26 mouse cellular contexts compared by ENCODE assay signal in the genomic region with DNA sequence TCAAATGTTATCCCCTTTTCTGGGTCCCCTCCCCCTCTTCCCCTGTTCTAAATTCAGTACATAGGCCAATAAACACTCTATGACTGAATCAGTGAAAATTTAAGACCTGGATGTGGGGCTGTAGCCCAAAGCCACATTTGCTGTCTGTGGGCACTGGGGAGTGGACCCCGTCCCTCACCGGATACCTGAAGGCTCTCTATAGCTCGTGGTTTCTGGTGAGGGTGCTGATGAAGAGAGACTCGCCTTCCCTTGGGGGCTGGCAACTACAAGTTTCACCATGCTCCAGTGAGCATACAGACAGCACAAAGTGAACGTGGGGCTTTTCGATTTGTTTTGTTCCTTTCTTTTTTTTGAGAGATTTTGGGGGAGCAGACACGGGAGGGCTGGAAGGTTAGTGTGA.
"Had no signal": no experiment of that assay in that cellular context is flagged by ENCODE, and none has a peak within 500 bp of the region (broad histone marks: within the 10 kb centered on the region; RNA-seq: fewer than 3 reads in every experiment).

No protein-coding gene starts in this region.

- H3K9me3 ChIP-seq: heart, embryonic 10.5 days; heart, embryonic 12.5 days; hindbrain, embryonic 13.5 days; hindbrain, embryonic 15.5 days; kidney, embryonic 15.5 days; limb, embryonic 10.5 days; limb, embryonic 12.5 days; liver, embryonic 13.5 days; liver, embryonic 15.5 days had no signal

- DNase-seq: gastrocnemius, adult 2 months; gastrocnemius, postnatal 10 days; gastrocnemius, postnatal 25 days; heart, adult 18-20 months; heart, postnatal 10 days; kidney, adult 11 months; kidney, adult 2 months; kidney, adult 9 months; kidney, postnatal 14 days; kidney, postnatal 36 days; layer of hippocampus, adult 9-11 months; liver; liver, embryonic 13.5 days had no signal

- H3K9ac ChIP-seq: heart, embryonic 12.5 days; hindbrain, embryonic 13.5 days; hindbrain, embryonic 15.5 days; kidney, embryonic 15.5 days; limb, embryonic 12.5 days; liver, embryonic 13.5 days; liver, embryonic 15.5 days had no signal

- ATAC-seq: hindbrain, postnatal 0 days; intestine, embryonic 16.5 days had no signal

- H3K4me1 ChIP-seq: heart, embryonic 10.5 days; heart, embryonic 12.5 days; hindbrain, embryonic 13.5 days; hindbrain, embryonic 15.5 days; kidney, embryonic 15.5 days; limb, embryonic 10.5 days; liver, embryonic 13.5 days; liver, embryonic 15.5 days had no signal

- H3K36me3 ChIP-seq: heart, embryonic 10.5 days; heart, embryonic 12.5 days; hindbrain, embryonic 13.5 days; hindbrain, embryonic 15.5 days; kidney, embryonic 15.5 days; limb, embryonic 10.5 days; limb, embryonic 12.5 days; liver, embryonic 13.5 days; liver, embryonic 15.5 days had no signal

- H3K4me2 ChIP-seq: heart, embryonic 12.5 days; hindbrain, embryonic 13.5 days; hindbrain, embryonic 15.5 days; kidney, embryonic 15.5 days; limb, embryonic 12.5 days; liver, embryonic 11.5 days; liver, embryonic 13.5 days; liver, embryonic 15.5 days had no signal

- H3K27me3 ChIP-seq: heart, embryonic 12.5 days; hindbrain, embryonic 13.5 days; hindbrain, embryonic 15.5 days; kidney, embryonic 15.5 days; limb, embryonic 12.5 days; liver, embryonic 13.5 days; liver, embryonic 15.5 days had no signal

- H3K4me3 ChIP-seq: gastrocnemius, adult 2 months; heart, embryonic 10.5 days; heart, embryonic 12.5 days; hindbrain, embryonic 13.5 days; hindbrain, embryonic 15.5 days; kidney, embryonic 15.5 days; left cerebral cortex, adult 2 months; limb, embryonic 10.5 days; limb, embryonic 12.5 days; liver, embryonic 13.5 days; liver, embryonic 15.5 days had no signal

- H3K27ac ChIP-seq: gastrocnemius, adult 2 months; heart, embryonic 10.5 days; hindbrain, embryonic 13.5 days; hindbrain, embryonic 15.5 days; hindbrain, postnatal 0 days; kidney, embryonic 15.5 days; kidney, postnatal 0 days; left cerebral cortex, adult 2 months; limb, embryonic 10.5 days; limb, embryonic 12.5 days; liver, embryonic 13.5 days; liver, embryonic 15.5 days had no signal
